Mouse (Mus musculus) layer of hippocampus, adult 11-12 months (tissue): ENCODE results near the gene Nfe2.
A peak's percentile ranks its signal among the peaks of the same experiment; 100 is the strongest.
"Not testable (repeated sequence)": the region's sequence is repeated elsewhere in the genome, so short reads cannot be mapped to it uniquely, and the experiment has no call there.

Source experiments
- DNase-seq: peaks from one replicate; pipeline ENCODE4 v3.0.0; 2022; ENCODE audit warnings: low spot score

The Nfe2 gene

GRCm38 (mm10) chr15:103290843-103291242 lies 32.6 kb upstream of the Nfe2 start:
- no peak for DNase-seq

DNA sequence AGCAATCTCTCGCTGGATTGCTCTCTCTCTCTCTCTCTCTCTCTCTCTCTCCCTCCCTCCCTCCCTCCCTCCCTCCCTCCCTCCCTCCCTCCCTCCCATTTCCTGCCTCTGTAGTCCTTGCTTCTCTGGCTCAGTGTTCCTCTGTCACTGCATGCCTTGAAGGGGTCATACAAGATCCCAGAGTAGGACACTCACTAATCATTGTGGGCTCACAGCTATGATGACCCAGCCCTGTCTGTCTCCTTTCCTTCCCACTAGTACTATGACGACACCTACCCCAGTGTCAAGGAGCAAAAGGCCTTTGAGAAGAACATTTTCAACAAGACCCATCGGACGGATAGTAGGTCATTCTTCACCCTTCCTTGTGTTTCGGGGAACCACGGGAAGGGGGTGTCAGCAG lies 32.2 kb upstream of the Nfe2 start:
- no peak for DNase-seq

GRCm38 (mm10) chr15:103289600-103289999 lies 31.4 kb upstream of the Nfe2 start:
- DNase-seq, result no peak

- DNase-seq, result no peak
Measured at GRCm38 (mm10) chr15:103285778-103286417, 27.7 kb upstream of the Nfe2 start.

GRCm38 (mm10) chr15:103284647-103285046 lies 26.4 kb upstream of the Nfe2 start:
- DNase-seq, result no peak

GRCm38 (mm10) chr15:103284066-103284465 lies 25.9 kb upstream of the Nfe2 start:
- DNase-seq, result no peak

DNA sequence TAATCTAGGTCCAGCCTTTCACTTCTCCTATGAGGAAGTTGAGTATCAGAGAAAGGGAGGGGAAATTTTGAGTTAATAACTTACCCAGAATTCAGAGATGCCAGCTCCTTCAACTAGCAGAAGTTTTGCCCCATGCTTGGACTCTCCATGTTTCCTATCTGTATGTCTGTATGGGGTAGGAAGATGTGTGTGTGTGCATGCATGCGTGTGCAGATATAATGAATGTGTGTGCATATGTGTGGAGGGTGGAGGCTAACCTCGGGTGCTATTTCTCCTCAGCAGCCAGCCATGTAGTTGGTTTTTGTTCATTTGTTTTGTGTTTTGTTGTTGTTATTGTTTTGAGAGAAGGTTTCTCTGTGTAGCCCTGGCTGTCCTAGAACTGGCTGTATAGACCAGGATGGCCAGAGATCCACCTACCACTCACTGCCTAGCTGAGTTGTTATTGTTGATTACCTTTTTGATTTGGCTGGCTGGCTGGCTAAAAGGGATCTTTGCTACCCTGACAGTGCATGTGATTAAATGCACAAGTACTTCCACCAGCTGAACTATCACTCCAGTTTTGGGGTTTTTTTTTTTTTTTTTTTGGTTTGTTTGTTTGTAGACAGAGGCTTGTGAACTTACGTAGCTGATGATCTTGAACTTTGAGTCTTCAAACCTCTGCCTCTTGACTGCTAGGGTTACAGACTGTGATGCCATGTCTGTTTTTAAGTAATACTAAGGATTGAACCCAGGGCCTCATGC lies 23.4 kb upstream of the Nfe2 start:
- DNase-seq, result no peak

DNA sequence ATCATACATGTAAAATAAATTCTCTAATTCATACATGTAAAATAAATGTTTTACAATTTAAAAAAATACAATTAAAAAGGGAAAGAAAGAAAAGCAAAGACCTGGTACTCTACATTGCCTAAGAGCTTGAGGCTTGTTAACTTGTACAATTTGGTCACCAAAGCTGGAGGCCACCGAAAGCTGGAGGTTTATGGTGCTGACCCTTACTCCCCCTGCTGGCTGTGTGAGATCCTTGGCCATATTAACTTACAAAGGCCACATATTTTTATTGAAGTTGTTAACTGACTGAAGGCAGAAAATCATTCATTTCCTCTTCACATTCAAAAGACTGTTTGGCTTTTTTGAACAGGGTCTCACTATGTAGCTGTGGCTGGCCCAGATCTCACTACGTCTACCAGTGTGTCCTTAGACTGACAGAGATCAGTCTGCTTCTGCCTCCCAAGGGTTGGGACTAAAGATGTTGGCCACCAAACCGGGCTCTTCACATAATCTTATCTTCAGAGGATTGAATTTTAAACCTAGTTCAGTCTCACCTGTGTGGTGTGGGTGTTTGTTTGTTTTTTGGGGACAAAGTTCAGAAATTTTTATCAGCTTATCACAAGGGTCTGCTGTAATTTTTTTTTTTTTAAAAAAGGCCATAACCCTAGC lies 22.7 kb upstream of the Nfe2 start:
- DNase-seq, result no peak

GRCm38 (mm10) chr15:103279750-103280149 lies 21.5 kb upstream of the Nfe2 start:
- DNase-seq, result no peak

- no peak for DNase-seq
Measured at GRCm38 (mm10) chr15:103277949-103278348, 19.7 kb upstream of the Nfe2 start.

DNA sequence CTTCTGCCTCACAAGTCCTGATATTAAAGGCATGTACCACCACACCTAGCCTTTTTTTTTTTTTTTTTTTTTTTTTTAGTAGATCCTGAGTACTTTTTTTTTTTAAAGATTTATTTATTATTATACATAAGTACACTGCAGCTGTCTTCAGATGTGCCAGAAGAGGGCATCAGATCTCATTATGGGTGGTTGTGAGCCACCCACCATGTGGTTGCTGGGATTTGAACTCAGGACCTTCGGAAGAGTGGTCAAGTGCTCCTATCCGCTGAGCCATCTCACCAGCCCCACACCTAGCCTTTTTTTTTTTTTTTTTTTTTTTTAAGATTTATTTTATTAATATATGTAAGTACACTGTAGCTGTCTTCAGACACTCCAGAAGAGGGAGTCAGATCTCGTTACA lies 17.7 kb upstream of the Nfe2 start:
- DNase-seq, result not testable (repeated sequence)

GRCm38 (mm10) chr15:103272419-103273279 lies 14.4 kb upstream of the Nfe2 start, which contains the start of gene Copz1:
Copz1 (plus strand) TSS chr15:103272714.
- peak; percentile 98 for DNase-seq

GRCm38 (mm10) chr15:103268903-103269302 lies 10.7 kb upstream of the Nfe2 start:
- DNase-seq, result no peak

- no peak for DNase-seq
Measured at GRCm38 (mm10) chr15:103264794-103265193, 6.6 kb upstream of the Nfe2 start.

- DNase-seq, result no peak
Measured at GRCm38 (mm10) chr15:103259989-103260388, 1.8 kb upstream of the Nfe2 start.

DNA sequence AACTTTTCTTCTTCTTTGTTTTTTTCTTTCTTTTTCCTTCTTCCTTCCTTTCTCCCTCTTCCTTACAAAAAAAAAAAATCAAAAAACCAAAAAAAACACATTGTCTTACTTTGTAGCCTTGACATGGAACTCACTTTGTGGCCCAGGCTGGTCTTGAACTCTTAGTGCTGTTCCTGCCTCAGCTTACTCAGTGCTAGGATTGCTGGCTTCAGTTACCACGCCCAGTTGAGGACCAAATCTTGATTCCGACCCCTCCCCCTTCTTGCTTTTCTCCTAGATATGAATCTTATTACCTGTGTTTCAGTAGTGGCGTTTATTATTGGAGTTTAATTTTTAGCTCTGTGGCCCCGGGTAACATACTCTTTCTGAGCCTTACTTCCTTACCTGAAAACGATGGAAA lies 959 bp upstream of the Nfe2 start:
- no peak for DNase-seq

- no peak for DNase-seq
Measured at GRCm38 (mm10) chr15:103256210-103256986, 1.8 kb downstream of the Nfe2 start.

DNA sequence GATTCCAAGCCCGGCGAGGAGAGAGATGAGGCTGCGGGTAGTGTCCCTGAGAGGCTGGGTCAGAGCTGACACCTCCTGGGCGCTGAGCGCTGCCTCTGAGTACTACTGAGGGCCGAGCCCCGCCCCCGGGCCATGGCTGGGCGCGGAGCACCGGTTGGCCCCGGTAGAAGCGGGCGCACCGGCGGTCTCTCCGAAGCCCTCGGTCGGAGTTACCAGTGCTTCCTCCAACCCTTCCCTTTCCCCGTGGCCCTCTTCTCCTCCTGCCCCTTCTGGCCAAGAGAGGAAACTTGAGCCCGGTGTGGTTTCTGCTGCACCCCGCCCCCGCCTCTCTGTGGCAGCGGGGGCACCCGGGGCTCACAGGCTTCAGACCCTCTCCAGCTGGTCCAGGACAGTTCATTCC lies 3.0 kb downstream of the Nfe2 start:
- DNase-seq, result no peak

DNA sequence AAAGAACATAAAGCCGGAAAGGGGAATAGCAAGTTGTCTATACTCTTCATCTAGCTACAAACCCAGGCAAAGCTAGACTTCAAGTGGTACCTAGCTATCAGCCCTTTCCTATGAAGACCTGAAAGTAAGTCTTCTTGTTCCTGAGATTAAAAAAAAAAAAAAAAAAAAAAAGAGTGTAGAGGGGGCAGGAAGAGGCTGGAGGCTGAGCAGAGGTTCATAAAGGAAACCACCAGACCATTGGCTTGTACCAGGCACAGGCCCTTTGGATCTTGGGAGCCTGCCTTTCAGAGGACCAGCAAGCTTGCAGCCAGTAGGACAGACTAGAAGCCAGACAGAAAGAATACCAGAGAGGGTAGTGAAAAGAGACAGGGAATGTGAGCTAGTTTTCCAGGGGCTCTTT lies 4.9 kb downstream of the Nfe2 start:
- DNase-seq, result no peak

DNA sequence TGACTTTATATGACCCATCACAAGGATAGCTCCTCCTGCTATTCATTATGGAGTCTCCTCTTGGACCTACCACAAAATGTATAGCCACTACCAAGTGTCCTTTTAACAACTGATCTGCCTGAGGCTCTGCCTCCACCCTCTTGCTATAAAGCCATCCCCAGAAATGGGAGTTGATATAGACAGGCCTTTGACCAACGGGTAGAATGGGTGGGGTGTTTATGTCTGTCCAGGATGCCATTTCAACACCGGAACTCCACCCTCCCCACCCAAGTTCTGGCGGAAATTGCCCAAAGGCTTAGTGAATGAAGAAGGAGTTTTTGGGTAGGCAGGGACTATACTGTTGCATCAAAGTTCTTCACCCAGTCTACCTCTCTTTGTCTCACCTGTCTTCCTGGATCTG lies 5.5 kb downstream of the Nfe2 start:
- no peak for DNase-seq

- DNase-seq, result no peak
Measured at GRCm38 (mm10) chr15:103251595-103251994, 6.6 kb downstream of the Nfe2 start.
